Mouse (Mus musculus) stomach, postnatal 0 days (tissue): Measurements from ENCODE around the gene Nhsl1. TPM values are rescaled to one million over a fixed set of nuclear protein-coding genes. Genes with fewer than 3 reads are reported as not detected.
"Not testable (repeated sequence)": the region's sequence is repeated elsewhere in the genome, so short reads cannot be mapped to it uniquely, and the experiment has no call there.

Experiments
- ATAC-seq: fragments of 200-750 bp; cut with Nextera tagmentation; 2 replicates; pipeline ENCODE4 v1.8.0; 2017; ENCODE audit not compliant: low FRiP score, low TSS enrichment
- DNase-seq: peaks from one replicate; pipeline ENCODE4 v3.0.0-alpha.2; 2016; ENCODE audit warnings: low spot score
- H3K27ac ChIP-seq: fragments of 300-500 bp; sonication (generic); replicated peaks from 2 replicates; pipeline ENCODE4 v1.5.1; 2014; ENCODE audit warnings: mild to moderate bottlenecking, control low read depth
- H3K27me3 ChIP-seq: fragments of 300-500 bp; sonication (generic); 2 replicates; pipeline ENCODE4 v1.6.1; 2014; ENCODE audit warnings: low read length; ENCODE audit not compliant: control insufficient read depth, insufficient read depth
- H3K36me3 ChIP-seq: fragments of 300-500 bp; sonication (generic); 2 replicates; pipeline ENCODE4 v1.6.1; 2014; ENCODE audit warnings: low read length, mixed read lengths; ENCODE audit not compliant: control insufficient read depth, insufficient read depth
- H3K4me1 ChIP-seq: fragments of 300-500 bp; sonication (generic); replicated peaks from 2 replicates; pipeline ENCODE4 v1.6.1; 2014; ENCODE audit warnings: antibody characterized with exemption; ENCODE audit not compliant: control insufficient read depth, insufficient read depth
- H3K4me2 ChIP-seq: fragments of 300-500 bp; sonication (generic); replicated peaks from 2 replicates; pipeline ENCODE4 v1.6.1; 2014; ENCODE audit warnings: low read depth, mild to moderate bottlenecking, control low read depth, moderate library complexity
- H3K4me3 ChIP-seq: fragments of 300-500 bp; sonication (generic); 2 replicates; pipeline ENCODE4 v1.5.1; 2014; ENCODE audit warnings: low read depth, low read length, control low read depth
- H3K9ac ChIP-seq: fragments of 300-500 bp; sonication (generic); 2 replicates; pipeline ENCODE4 v1.6.1; 2014; ENCODE audit warnings: mild to moderate bottlenecking, low read length, control low read depth, mixed read lengths
- H3K9me3 ChIP-seq: fragments of 300-500 bp; sonication (generic); 2 replicates; pipeline ENCODE4 v1.6.1; 2016; ENCODE audit warnings: low read length; ENCODE audit not compliant: control insufficient read depth
- CTCF ChIP-seq: IDR thresholded peaks from 2 replicates; pipeline ENCODE4 v1.5.1; 2016; ENCODE audit warnings: antibody characterized with exemption, low read depth, mild to moderate bottlenecking, moderate library complexity
- EP300 ChIP-seq: optimal IDR thresholded peaks from 2 replicates; pipeline ENCODE3; 2016; ENCODE audit warnings: antibody characterized with exemption
- WGBS: fragments of 180-500 bp; shearing (Covaris S2); extraction: QIAGEN DNeasy Blood & Tissue Kit; methylation state at CpG from one replicate; pipeline ENCODE4 v1.1.7; 2014; 5-methylcytosine and 5-hydroxymethylcytosine counted together
- polyA plus RNA-seq: library from polyadenylated mRNA; unstranded; fragments of >200 nt; fragmentation: Nextera tagmentation; extraction: Ambion mirVana; gene quantifications from 2 replicates; pipeline ENCODE4 v1.2.1, GENCODE M21; 2015

Gene Nhsl1
- polyA plus RNA-seq, 1 experiment from 2014 or later: 4.3 TPM

DNA sequence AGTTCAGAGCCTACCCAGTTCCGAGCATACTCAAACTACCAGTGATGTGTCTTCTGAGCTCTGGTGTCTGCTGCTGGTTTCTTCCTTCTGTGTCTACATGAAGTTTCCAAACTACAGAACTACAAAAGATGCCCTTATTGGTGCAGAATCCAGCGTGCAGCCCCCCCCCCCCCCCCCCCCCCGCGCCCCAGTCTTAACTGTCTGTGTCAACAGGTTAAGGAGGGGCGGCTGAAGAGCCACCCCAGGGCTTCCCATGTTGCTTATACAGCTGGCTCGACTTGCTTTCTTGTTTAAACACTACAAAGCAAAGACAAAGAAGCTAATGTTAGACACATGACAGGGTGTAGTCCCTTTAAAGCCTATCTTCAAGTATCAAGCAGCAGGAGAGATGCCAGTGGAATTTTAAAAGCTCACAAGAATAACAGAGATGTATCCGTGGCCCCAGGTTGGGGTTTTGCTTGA lies 127.6 kb downstream of the Nhsl1 start:
- no peak overlapping the region for H3K27ac ChIP-seq
- H3K4me1 ChIP-seq: no peaks in the 10 kb centered on the region
- 24% methylated on average over 5 of the region's 7 CpGs for WGBS
- H3K4me2 ChIP-seq: no peak overlapping the region
- H3K27me3 ChIP-seq: no peaks in the 10 kb centered on the region
- H3K4me3 ChIP-seq: no peak overlapping the region
- ATAC-seq (no peak), DNase-seq (no peak)
- H3K9ac ChIP-seq: no peak overlapping the region
- no peaks in the 10 kb centered on the region for H3K9me3 ChIP-seq
- H3K36me3 ChIP-seq: no peaks in the 10 kb centered on the region
- TF ChIP-seq CTCF: no peak
- TF ChIP-seq EP300: no peak

DNA sequence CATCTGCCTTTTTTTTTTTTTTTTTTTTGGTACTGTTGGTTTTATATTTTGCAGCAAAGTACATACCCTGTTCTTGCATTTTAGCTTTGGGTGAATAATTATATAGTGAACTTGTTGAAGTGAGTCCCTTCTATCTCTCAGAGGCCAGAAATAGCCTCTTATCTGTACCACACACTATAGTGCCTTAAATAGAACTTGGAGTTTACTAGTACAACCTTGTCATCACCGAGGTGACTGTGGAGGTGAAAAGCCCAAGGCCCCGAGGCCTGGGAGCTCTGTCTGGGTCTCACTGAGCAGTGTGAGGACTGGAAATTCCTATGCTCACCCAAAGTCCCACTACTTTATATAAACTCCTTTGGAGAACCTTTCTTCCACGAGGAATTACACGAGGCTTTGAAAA lies 128.5 kb downstream of the Nhsl1 start:
- Histone ChIP-seq H3K36me3 (no peaks in the 10 kb centered on the region), H3K27ac (no peak overlapping the region), H3K4me3 (no peak overlapping the region), H3K9ac (no peak overlapping the region), H3K4me1 (no peaks in the 10 kb centered on the region), H3K9me3 (no peaks in the 10 kb centered on the region), H3K27me3 (no peaks in the 10 kb centered on the region), H3K4me2 (no peak overlapping the region)
- ATAC-seq: no peak
- TF ChIP-seq EP300: no peak
- TF ChIP-seq CTCF: no peak
- DNase-seq: no peak
- 46% methylated on average over 4 of the region's 4 CpGs for WGBS

DNA sequence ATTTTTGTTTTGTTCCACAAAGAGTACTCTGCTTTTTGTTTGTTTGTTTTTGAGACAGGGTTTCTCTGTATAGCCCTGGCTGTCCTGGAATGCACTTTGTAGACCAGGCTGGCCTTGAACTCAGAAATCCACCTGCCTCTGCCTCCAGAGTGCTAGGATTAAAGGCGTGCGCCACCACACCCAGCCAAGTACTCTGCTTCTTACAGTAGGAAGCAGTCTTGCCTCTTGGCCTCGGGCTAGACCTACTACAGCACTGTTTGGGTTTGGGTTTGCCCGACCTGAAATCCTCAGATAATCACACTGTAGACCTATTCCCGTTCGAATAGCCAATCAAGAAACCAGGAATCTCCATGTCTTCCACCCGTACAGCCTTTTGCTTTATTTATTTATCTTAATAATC lies 130.1 kb downstream of the Nhsl1 start:
- ATAC-seq, DNase-seq: not testable (repeated sequence)
- 79% methylated on average over 7 of the region's 7 CpGs for WGBS

DNA sequence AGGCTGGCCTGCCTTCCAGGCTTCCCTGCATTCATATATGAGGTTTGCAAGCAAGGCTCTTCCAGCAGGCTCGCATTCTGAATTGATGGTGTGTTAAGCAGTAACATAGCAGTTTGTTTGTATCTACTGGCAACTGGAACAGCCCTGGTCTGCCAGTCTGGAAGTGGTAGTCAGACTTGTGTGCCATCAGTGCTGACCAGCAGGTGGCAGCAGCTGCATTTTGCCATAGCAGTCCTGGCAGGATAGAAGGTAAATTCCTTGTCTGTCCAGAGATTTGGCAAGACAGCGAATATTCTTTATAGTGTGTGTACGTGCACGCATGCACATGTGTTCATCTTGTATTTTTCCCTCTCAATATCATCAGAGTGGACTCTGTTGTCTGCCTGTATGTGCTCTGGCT lies 134.6 kb downstream of the Nhsl1 start:
- Histone ChIP-seq H3K27me3 (no peaks in the 10 kb centered on the region), H3K27ac (no peak overlapping the region), H3K36me3 (no peaks in the 10 kb centered on the region), H3K9ac (no peak overlapping the region), H3K4me2 (no peak overlapping the region), H3K9me3 (no peaks in the 10 kb centered on the region), H3K4me3 (no peak overlapping the region), H3K4me1 (no peaks in the 10 kb centered on the region)
- WGBS: 15% methylated on average over 4 of the region's 4 CpGs
- TF ChIP-seq CTCF (peak; percentile 98), EP300 (no peak)
- peak; percentile 77 for ATAC-seq
- DNase-seq: peak; percentile 85

More for the DNA sequence above, 130.1 kb downstream of the Nhsl1 start:
- not testable (repeated sequence) for H3K36me3 ChIP-seq, H3K4me1 ChIP-seq, H3K4me3 ChIP-seq, H3K27ac ChIP-seq, H3K4me2 ChIP-seq, H3K27me3 ChIP-seq, H3K9me3 ChIP-seq, H3K9ac ChIP-seq

DNA sequence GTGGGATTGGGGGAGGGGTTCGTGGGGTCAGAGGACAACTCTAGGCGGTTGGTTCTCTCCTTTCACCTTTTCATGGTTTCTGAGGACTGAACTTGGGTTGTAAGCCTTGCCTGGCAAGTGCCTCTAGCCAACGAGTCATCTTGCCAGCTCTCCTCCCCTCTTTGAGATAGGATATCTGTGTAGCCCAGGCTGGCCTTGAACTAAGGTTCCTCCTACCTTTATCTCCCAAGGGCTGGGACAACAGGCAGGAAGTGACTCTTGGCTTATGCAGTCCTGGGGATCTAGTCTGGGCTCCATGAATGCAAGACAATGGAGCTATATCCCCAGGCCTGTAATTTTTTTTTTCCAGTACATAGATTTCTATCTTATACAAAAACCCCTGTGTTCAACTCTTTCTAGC lies 135.4 kb downstream of the Nhsl1 start:
- 69% methylated on average over 3 of the region's 3 CpGs for WGBS
- H3K27ac ChIP-seq: no peak overlapping the region
- H3K4me2 ChIP-seq: no peak overlapping the region
- no peak for TF ChIP-seq EP300
- no peak for TF ChIP-seq CTCF
- H3K36me3 ChIP-seq: no peaks in the 10 kb centered on the region
- ATAC-seq: no peak
- H3K9ac ChIP-seq: no peak overlapping the region
- H3K27me3 ChIP-seq: no peaks in the 10 kb centered on the region
- no peaks in the 10 kb centered on the region for H3K9me3 ChIP-seq
- H3K4me3 ChIP-seq: no peak overlapping the region
- no peak for DNase-seq
- H3K4me1 ChIP-seq: no peaks in the 10 kb centered on the region

DNA sequence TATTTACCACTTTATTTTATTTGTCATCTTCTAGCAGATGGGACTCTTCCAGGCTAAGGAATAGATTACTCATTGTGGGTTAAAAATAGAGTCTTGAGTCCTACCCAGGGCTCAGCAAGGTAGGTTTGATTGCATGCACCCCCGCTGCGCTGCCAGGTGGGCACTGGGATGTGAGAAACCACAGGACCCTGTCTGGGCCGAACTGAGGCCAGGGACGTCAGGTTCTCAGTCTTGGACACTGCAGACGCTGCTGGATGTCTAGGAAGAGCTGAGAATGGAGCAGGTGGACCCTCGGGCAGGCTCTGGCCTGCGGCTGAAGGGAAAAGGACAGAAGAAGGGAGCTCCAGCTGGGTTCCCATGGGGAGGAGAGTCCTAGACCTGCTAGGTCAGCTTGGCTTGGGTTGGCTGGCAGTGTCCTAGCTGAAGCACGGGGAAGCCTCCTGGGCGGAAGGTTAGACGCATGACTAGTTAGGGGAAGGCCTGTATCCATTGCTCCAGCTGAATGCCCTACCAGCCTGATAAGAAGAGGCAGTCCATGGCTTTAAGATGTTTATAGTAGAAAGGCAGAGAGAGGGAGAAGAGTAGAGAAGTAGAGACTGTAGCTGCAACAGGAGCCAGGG lies 136.6 kb downstream of the Nhsl1 start:
- Histone ChIP-seq H3K4me2 (no peak overlapping the region), H3K4me1 (no peaks in the 10 kb centered on the region), H3K9ac (no peak overlapping the region), H3K27me3 (no peaks in the 10 kb centered on the region), H3K9me3 (no peaks in the 10 kb centered on the region), H3K4me3 (no peak overlapping the region), H3K27ac (no peak overlapping the region), H3K36me3 (no peaks in the 10 kb centered on the region)
- TF ChIP-seq CTCF: no peak
- no peak for TF ChIP-seq EP300
- DNase-seq: no peak
- no peak for ATAC-seq
- WGBS: 93% methylated on average over 10 of the region's 10 CpGs
